Mouse (Mus musculus): Measurements from ENCODE around the gene Fra10ac1.

Fra10ac1 gene

GRCm38 (mm10) chr19:38228699-38229098 lies 4.7 kb upstream of the Fra10ac1 start:
- DNase-seq (ENCODE audit: low spot score): no peak

GRCm38 (mm10) chr19:38224685-38225060 lies 717 bp upstream of the Fra10ac1 start:
- DNase-seq (ENCODE audit: low spot score): no peak

- no peak for DNase-seq (ENCODE audit: low spot score)
These were observed 526 bp downstream of the Fra10ac1 start for GRCm38 (mm10) chr19:38223356-38223904.

- no peak for DNase-seq (ENCODE audit: low spot score)
These were observed 6.3 kb downstream of the Fra10ac1 start for GRCm38 (mm10) chr19:38217696-38218095.

GRCm38 (mm10) chr19:38206669-38207068 lies 17.3 kb downstream of the Fra10ac1 start:
- no peak for DNase-seq (ENCODE audit: low spot score)

GRCm38 (mm10) chr19:38198731-38199130 lies 25.2 kb downstream of the Fra10ac1 start:
- no peak for DNase-seq (ENCODE audit: low spot score)

- DNase-seq (ENCODE audit: low spot score): no peak
These were observed 28.7 kb downstream of the Fra10ac1 start for GRCm38 (mm10) chr19:38195245-38195644.

- DNase-seq (ENCODE audit: low spot score): no peak
These were observed 32.5 kb downstream of the Fra10ac1 start for GRCm38 (mm10) chr19:38191446-38191845.

- no peak for DNase-seq (ENCODE audit: low spot score)
These were observed 33.4 kb downstream of the Fra10ac1 start for GRCm38 (mm10) chr19:38190606-38191005.

GRCm38 (mm10) chr19:38187345-38187680 lies 36.6 kb downstream of the Fra10ac1 start:
- DNase-seq (ENCODE audit: low spot score): no peak

GRCm38 (mm10) chr19:38186631-38187344 lies 37.2 kb downstream of the Fra10ac1 start:
- DNase-seq (ENCODE audit: low spot score): no peak

- DNase-seq (ENCODE audit: low spot score): no peak
These were observed 44.3 kb downstream of the Fra10ac1 start for GRCm38 (mm10) chr19:38179675-38180074.

- no peak for DNase-seq (ENCODE audit: low spot score)
These were observed 59.3 kb downstream of the Fra10ac1 start for GRCm38 (mm10) chr19:38164633-38165032.

GRCm38 (mm10) chr19:38161648-38162354 lies 62.2 kb downstream of the Fra10ac1 start:
- no peak for DNase-seq (ENCODE audit: low spot score)

GRCm38 (mm10) chr19:38156243-38156642 lies 67.7 kb downstream of the Fra10ac1 start:
- DNase-seq (ENCODE audit: low spot score): no peak

- DNase-seq (ENCODE audit: low spot score): no peak
These were observed 80.2 kb downstream of the Fra10ac1 start for GRCm38 (mm10) chr19:38143540-38144271.
